Mouse (Mus musculus) testis, postnatal 10 days (tissue): Measurements from ENCODE around the gene Cyp2d10.

Experiments
- DNase-seq: peaks from one replicate; pipeline ENCODE4 v3.0.0; 2021; ENCODE audit warnings: low spot score

Gene Cyp2d10

GRCm38 (mm10) chr15:82358431-82359260 is 48.3 kb downstream of the Cyp2d10 start:
- DNase-seq = no peak

DNA sequence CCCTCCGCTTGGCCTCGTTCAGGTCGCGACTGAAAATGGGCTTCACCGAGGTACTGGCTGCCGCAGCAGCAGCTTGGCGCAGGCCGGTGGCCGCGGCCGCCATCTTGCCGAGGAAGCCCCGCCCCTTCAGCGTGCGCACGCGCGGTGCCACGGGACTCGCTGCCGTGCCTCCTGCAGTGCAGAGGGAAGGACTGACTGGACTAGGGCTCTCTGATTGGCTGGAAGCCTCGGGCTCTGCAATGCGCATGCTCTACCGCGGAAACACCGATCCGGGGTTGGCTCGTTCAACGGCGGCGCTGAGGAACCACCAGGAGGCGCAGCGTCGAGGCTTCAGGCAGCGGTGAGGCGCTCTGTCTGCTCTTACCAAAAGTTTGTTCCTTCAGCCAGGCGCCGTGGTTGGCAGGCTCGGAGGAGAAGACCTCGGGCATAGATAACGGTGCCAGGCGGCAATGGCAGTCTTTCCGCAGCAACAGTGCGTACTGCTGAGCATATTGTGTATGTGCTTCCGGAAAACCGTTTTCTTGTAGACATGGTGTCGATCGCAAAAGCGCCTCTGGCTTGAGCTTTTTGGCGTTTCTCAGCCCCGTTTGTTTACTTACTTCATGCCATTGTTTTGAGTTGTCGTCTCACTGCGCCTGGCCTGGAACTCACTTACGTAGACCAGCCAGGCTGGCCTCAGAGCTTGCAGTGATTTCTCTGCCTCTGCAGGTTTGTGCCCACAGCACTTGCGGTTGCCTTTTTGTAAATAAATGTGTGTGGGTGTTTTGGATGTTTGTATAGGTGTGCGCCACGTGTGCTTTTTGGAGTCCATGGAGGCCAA is 52.7 kb downstream of the Cyp2d10 start, which contains the start of gene Ndufa6:
Gene Ndufa6, minus strand, starts transcription at position 197 of the 820 bp plus-strand sequence.
- peak; percentile 99 for DNase-seq

GRCm38 (mm10) chr15:82353745-82354113 is 53.3 kb downstream of the Cyp2d10 start:
- no peak for DNase-seq

GRCm38 (mm10) chr15:82353078-82353744 is 53.8 kb downstream of the Cyp2d10 start:
- no peak for DNase-seq
